Mouse (Mus musculus) lung, postnatal 4 days (tissue): ENCODE measurements at regions not wholly inside any gene's neighbourhood (a gene's known extent, or its start where the extent isn't known, plus 50 kb on each side); places are given as distances from the start of the nearest gene placed in this dataset.
"Not testable (repeated sequence)": the region's sequence is repeated elsewhere in the genome, so short reads cannot be mapped to it uniquely, and the experiment has no call there.

Experiments
- DNase-seq, 2 experiments: peaks; one replicate each; pipeline ENCODE4 v3.0.0; 2021

DNA sequence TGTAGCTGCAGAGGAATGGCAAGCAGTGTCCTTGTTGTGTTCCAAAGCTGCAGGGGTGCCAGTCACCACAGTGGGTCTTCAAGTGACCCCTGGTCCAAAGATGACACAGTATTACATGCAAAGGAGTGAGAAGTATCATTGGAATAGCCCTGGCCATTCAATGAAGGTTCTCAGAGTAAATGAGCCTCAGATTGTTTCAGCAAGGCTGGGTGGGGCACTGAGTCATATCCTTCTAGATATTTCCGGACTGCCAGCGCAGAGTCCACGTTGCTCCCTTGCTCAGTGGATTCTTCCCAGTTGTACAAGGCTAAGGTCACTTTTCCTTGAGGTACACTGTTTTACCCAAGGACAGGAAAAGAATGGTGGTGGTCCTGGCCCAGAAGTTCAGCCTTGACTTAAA, 319.2 kb upstream of the Irx1 start:
- DNase-seq = no peak

DNA sequence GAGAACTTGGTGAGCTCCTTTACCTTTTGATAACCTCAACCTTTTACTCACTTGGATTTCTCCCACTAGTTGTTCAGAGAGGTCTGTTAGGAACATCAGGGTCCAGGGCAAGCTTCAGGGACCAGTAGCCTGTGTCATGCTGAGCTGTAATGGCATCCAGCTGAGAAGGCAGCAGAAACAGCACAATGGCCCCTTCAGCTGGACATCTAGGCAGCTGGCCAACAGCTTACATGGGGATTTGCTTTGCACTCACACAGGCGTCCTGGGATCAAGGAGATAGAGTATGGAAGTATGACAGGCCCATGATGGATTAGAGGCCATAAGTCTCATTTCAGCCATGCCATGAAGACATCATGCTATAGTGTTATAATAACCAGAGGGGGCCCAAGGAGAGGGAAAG, 320.2 kb upstream of the Irx1 start:
- DNase-seq = no peak

DNA sequence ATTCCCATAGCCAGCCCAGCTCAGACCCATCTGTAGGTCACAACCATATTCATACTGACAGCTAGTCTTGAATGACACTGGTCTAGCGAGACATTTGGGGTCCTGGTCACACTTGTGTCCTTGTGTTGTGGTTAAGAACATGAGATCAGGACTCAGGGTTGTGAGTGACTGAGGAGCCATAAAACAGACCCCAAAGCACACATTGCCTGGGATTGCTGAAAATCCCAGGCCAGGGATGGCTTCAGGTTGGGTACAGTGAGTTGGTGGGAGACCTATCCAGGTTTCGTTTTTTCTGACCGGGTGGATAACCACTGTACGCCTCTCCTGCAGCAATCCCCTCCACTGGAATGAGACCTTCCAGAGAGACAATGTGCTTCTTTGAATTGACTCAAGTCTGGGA, 322.8 kb upstream of the Irx1 start:
- DNase-seq = no peak

DNA sequence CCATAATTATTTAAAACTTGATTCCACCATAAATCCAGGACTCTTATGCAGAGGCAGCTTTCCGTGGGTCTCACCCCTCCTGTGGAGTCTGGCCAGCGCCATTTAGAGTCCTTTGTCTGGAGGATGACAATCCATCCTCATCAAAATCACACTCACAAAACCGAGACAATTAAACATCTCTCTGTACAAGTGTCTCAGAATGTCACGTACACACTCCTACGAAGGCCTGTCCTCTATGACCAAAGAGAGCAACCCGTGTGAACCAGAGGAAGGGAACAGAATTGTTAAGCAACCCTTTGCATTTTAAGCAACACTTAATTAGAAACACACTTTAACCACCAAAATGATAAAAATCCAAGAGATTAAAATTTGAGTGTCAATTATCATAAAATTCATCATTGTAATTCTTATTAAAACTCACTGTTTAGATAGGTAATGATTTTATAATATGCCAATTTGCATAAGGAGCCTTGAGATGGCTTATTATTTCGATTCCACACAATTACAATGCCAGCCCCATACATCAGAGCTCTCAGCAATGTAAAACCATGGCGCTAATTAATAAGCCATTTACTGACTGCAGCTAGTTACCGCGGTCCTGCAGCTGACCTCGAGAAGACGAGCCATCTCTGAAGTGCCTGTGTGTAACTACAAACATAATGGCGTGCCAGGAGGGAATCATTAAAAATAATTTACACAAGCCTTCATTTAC, 325.0 kb upstream of the Irx1 start:
- no peak for DNase-seq

DNA sequence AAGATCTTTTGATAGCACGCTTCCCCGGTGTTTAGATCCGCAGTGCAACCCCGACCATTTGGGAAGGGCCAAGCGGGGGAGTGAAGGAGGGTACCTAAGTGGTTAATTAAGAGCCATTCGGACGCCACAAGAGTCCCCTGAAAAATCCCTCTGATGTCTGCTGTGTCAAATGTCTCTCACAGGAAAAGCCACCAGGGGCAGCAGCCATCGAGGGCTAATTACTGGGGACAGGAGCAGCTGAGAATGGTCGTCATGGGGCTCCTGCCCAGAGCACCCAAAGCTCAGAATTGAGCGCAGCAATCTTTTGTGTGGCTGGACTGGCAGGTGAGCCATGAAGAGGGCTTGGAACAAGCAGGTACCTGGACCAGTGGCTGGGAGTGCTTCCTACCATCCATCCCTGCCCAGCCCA, 325.6 kb upstream of the Irx1 start:
- DNase-seq = no peak

DNA sequence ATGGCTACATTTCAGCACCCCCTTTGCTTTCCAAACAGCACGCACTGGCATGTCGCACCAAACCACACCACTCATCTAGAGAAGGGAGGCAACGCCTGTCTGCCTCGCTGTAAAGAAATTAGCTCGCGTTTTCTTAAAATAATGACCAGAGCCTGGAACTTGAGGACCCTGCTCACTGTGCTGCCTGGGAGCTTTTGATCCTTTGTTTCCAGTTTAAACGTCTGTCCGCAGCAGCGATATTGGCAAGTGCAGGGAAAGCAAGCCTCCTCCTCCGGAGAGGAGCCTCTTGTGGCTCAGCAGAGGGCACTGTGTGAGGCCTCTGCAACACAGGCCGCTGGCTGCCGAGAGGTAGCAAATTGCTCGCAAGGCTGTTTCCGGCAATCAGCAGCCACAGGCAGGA, 328.8 kb upstream of the Irx1 start:
- DNase-seq = peak; percentile 14 to 30

DNA sequence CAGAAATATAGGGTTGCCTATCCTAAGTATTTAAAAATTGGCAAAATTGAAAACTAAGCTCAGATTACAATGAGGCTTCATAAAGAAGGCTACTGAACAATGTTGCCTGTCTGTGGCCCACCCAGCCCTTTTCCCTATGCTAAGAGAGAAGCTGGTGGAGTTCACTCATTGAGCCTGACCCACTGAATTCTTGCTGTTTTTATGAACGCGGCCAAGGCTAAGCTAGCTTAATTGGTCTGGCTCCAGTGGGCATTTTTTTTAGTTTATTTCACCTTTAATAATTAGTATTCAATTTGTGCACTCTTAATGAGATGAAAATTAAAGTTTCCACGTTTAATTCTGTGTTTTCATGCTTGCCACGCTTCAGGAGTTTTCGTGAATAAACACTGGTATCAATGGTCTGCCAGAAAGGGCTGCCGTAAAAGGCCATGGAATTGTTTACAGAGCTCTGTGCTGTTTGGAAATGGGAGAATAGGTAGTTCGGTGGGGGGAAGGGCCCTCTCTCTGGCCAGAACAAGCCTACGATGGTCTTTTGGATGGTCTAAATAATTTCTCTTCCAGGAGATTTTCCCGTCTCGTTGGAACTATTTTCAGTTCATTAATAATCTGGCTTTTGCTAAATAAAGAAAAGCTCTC, 329.7 kb upstream of the Irx1 start:
- no peak for DNase-seq

DNA sequence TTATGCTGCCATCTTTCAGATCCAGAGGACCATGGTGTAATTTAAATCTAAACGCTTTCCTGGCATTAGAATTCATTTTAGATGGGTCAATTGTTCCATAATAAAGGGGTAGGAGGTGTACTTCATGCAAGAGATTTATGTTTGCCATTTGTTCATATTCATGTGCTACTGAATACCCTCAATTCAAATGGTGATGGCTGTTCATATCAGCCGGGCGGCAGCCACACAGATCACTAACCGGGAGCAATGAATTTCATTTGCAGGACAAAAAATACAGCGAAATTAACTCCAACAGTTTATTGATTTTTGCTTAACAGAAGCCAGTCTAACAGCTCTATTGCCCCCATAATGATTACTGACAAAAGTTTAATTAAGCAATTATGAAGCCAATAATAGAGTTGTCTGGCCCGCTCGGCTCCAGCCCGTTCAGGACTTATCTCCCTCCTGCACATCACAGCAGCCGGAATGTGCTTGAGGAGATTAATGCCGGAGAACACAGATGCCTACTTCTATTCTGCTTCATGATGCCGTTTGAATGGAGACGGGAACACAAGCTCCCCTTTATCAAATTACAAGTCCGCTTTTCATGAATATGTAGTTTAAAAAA, 330.3 kb upstream of the Irx2 start:
- DNase-seq = no peak

DNA sequence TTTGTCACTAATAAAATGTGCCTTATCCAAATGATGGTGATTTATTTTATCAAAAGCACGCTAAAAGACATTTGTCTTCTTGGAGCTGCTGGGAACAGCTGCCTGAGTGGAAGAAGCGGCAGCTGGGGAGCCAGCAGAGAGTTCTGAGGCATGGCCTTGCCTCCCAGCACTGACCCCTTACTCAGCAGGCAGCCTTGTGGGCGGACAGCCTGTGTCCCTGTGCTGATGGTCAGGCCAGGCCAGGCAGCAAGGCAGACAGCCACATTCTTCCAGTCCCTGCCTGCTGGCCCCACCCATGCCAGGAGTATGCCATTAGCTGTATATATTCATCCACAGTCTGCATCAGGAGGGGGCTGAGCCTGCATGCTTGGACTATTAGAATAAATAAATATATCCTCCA, 329.0 kb upstream of the Irx2 start:
- no peak for DNase-seq

DNA sequence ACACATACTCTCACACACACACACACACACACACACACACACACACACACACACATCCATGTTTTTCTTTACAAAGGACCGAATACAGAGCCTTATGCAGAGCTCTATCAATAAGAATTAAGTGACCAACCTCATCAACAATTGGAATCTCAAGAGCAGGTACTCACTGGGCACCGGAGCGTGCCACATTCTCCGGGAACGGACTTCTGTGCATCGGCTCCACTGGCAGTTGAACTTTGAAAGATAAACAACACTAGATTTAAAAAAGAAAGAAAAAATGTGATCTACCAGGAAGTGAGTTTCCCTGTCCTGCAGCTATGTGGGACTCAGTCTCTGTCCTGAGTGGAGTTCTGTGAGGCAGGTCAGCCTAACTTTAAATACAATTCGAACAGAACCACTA, 327.5 kb upstream of the Irx2 start:
- peak; percentile 7 to 47 for DNase-seq

DNA sequence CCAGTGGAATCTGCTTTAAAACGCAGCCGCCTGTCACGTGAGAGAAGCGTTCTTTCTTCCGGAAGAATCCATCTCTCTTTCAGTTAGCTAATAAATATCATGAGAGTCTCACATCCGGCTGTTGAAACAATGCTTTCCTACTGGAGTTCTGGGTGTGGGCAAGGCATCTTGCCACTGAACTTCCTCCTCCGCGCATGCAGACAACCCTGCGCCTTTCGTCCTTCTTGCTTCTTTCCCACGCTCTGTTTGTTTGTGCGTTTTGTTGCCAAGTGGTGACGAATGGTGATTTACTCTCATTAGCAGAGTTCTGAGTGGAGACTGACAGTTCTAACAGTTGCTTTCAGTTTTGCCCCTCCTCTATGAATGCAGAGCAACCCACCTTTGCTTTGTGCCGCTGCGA, 326.8 kb upstream of the Irx2 start:
- peak; percentile 15 to 39 for DNase-seq

DNA sequence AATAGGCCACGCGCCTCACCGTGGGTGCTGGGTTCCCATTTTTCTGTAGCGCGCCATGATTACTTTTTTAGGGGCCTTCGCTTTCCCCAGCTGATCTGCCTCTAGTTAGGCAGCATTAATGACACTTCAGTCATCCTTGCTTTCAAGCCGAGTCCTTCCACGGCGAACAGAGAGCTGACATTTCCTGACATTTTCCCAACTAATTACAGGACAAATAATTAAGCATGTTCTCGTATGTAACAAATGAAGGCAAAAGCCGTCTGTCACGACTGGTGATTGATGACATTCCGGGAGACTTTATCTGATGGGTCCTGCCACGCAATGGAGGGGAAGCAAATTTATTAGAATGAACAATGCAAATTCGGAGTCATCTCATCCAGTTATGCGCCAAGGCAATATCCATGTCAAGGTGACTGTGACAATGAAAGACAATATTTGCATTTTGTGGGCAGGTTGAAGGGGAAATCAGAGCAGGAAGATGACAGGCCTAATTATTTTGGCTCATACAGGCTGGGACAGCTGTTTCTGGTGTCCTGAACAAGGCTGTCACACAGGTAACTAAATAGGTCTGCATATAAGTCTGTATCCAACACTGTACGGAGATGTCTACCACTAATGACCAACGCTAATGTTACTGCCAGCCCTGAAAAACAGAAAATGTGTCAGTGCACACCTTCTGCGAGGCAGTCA, 326.0 kb upstream of the Irx2 start:
- DNase-seq = no peak

DNA sequence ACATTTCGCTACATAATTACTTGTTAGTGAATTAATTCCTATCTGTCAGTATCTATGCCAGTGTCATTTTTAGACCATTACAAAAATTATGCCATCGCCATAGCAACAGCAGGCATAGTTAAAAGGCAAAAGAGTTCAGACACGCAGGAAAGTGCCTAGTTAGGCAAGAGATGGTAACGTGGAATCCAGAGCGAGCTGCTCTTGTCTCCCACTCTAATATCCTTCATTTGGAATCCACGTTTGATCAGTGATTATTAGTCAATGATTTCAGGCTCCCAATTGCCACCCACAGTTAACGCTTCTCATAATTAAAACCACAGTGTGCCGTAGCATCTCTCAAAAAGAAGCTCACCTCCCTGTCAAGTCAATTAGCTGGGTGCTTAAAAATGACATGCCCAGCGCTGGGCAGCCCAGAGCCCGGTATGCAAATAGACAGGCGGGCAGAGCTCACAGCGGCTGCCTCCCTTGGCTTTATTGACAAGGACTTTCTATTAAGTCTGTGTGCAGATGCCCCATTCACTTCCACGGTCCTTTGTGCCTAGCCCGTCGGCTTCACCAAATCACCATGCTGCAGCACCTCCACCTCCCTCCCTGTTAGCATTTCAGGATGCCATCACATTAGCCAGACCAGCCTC, 325.4 kb upstream of the Irx2 start:
- no peak for DNase-seq

DNA sequence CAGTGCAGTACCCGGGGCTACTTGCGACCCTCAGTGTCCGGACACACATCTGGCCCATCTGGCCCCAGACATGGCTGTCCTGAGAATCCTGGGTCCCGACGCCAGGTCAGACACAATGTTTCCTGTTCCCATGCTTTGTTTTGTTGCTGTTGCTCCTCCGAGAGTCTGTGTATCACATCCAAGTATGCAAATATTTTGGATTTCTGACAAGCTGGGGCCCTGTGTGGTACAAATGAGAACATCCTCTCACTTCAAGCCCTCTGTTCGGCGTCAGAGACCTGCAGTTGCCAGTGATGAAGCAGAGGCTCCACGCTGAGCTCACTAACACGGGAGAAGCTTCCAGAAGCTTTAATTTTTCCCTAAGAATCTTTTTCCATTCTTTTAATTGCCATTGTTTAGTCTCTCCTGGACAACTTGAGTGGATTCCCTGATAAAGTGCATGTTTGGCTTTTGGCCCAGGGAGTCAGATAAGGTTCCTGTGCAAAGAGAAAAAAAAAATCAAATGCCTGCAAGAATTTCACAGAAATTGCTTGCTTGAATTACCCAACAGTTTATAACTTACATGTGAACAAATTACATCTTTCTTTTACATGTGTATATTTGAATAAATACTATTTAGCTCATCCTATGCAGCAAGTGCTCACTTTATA, 304.5 kb upstream of the Irx2 start:
- peak in 1 of 2 experiments; percentile 5 for DNase-seq

DNA sequence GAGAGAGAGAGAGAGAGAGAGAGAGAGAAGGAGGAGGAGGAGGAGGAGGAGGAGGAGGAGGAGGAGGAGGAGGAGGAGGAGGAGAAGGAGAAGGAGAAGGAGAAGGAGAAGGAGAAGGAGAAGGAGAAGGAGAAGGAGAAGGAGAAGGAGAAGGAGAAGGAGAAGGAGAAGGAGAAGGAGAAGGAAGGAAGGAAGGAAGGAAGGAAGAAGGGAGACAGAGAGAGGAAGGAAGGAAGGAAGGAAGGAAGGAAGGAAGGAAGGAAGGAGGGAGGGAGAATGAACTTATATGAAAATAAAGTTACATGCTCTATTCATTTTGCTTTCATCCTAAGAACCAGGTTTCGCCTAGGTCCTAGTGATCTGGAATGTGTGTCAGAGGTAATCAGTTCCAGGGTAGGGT, 302.4 kb upstream of the Irx2 start:
- DNase-seq = not testable (repeated sequence)

DNA sequence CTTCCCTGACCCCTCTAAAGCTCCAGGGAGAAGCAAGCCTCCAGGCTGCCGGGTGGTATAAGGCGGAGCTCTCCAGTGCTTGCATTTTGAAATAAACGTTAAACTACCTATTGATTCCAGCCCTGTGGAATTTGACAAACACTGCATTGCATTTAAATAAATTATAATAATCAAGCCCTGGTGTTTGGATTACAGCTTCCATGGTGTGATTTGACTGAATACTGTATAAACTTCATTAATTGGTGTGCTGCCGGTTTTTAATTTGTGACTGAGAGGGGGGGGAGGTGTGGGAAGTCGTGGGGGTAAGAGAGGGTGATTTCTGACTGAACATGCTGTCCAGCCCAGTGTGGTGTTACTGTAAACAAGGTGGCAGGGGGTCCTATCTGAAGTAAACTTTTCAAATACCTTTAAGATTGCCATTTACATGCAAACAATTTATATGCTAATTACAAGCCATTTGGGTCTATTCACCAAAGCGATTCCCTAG, 282.9 kb upstream of the Irx2 start:
- no peak for DNase-seq

DNA sequence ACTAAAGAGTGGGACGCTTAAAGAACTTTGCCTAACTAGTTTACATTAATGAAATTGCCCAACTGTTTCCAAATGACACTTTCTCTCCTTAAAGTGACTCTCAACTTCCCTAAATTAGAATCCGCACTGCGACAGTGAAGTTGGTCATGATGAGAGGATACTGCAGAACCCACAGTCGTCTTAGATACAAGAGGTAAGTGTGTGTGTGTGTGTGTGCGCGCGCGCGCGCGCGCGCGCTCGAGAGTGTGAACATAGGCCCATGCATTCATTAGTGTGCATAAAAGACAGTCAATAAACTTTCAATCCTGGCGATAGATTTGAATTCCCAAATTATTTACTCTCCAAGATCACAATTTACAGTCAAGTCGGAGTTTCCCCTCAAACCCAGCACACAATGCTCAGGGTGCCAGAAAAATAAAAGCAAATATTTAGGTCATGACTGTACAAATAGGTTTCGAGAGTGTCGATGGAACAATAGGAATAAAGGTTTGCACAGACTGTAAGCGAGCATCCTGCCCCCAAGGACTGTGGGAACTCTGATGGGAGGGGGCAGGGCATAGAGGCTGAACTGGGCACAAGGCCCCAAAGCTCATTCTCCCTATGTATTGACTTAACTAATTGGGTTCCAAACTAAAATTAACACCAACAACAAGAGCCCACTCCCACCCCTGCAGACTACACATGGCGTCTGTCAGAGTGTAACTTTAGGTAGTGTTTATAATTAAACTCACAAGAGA, 282.2 kb upstream of the Irx2 start:
- DNase-seq = no peak

DNA sequence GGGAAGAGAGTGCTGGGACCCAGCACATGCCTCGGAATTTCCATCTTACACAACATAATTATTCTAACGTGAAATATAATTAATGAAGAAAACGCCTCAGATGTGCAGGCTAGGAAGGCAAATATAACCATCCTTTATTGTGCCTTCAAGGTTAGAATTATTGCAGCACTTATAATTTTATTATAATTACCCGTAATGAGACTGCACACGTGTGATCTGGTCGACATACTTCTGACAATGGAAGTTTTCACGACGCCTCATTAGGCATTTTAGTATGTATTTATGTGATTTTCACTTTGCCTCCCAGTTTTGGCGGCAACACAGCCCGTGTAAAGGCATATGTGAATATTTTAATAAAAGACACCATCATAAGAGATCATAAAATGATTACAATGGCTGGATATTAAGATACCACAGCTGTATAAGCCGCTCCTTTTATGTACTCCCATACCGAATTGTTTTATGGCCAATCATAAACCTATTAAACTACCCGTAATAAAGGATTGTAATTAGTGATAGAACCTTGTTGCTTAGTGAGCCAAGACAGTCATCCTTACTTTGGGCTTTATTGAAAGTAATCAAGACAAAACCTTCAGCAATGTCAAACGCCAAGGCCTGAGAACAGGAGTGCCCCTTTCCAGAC, 281.6 kb upstream of the Irx2 start:
- DNase-seq = no peak

DNA sequence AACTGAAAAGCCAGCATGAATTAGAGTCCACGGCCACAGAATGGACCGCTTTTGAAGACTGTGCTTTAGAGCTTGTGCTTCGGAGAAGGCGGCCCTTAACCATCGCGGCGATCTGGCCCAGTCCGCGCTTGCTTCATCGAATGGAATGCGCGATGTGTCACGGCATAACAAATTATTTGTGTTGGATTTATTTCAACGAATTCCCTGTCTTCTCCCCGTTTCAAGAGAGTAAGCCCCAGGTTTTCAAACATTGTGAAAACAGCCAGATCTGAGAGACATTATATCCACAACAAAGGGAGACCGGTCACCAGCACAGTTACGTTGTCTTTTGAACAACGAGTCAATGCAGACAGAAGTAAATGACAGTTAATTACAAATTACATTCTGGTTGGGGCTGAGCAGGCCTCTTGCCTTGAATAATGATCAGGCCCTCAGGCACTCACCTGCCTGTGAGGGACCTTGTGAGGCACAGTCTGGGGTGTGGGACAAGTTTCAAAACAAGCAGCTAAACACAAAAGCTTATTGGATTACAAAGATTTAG, 275.9 kb upstream of the Irx2 start:
- peak; percentile 26 to 57 for DNase-seq

DNA sequence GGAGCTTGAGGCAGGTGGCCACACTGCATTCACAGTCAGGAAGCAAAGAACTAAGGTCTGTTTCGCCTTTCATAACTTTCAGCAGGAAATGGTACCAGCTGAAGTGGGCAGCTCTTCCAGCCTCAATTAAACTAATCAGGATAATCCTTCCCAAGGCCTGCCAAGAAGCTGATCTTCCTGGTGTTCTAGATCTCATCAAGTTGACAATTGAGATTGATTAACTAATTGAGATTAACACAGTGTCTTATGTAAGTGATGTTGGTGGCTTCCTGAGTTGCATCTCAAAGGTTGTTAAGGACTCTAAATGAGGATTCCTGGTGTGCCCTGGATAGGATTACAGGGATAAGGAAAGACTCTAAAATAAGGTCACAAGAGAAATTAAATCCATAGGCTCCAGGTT, 273.3 kb upstream of the Irx2 start:
- DNase-seq = no peak

DNA sequence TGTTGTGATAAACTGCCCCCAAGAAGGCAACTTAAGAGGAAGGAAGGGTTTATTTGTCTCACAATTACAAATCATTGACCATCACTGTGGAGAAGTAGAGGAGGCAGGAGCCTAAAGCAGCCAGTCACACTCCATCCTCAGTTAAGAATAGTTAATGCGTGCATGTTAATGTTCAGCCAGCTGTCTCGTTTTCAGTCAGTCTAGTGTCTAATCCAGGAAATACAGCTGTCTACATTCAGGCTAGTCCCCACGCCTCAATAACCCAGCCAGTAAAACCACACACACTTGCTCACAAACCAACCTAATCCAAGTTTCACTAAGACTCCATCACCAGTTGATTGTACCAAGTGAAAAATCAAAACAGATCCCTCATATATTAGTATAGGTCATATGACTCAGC, 272.8 kb upstream of the Irx2 start:
- no peak for DNase-seq
